Mouse (Mus musculus) heart, postnatal 0 days (tissue): Measurements from ENCODE around the gene Zfp442. TPM values are rescaled to one million over a fixed set of nuclear protein-coding genes. Genes with fewer than 3 reads are reported as not detected.
A peak's percentile ranks its signal among the peaks of the same experiment; 100 is the strongest.
"Not testable (repeated sequence)": the region's sequence is repeated elsewhere in the genome, so short reads cannot be mapped to it uniquely, and the experiment has no call there.

Experiments
- ATAC-seq: fragments of 200-750 bp; cut with Nextera tagmentation; 2 replicates; pipeline ENCODE4 v1.8.0; 2017; ENCODE audit warnings: low read depth, moderate number of reproducible peaks, moderate library complexity; ENCODE audit not compliant: insufficient read depth
- DNase-seq: peaks from one replicate; pipeline ENCODE4 v3.0.0-alpha.2; 2016; ENCODE audit warnings: low spot score
- H3K27ac ChIP-seq: fragments of 300-500 bp; sonication (generic); 2 replicates; pipeline ENCODE4 v1.5.1; 2014; ENCODE audit warnings: low read depth, mild to moderate bottlenecking
- H3K27me3 ChIP-seq: fragments of 300-500 bp; sonication (generic); 2 replicates; pipeline ENCODE4 v1.6.1; 2014; ENCODE audit warnings: low read length, mixed read lengths; ENCODE audit not compliant: control insufficient read depth, insufficient read depth
- H3K36me3 ChIP-seq: fragments of 300-500 bp; sonication (generic); replicated peaks from 2 replicates; pipeline ENCODE4 v1.6.1; 2014; ENCODE audit warnings: low read length, mixed read lengths; ENCODE audit not compliant: control insufficient read depth, insufficient read depth
- H3K4me1 ChIP-seq: fragments of 300-500 bp; sonication (generic); 2 replicates; pipeline ENCODE4 v1.6.1; 2014; ENCODE audit warnings: antibody characterized with exemption; ENCODE audit not compliant: control insufficient read depth, insufficient read depth
- H3K4me2 ChIP-seq: fragments of 300-500 bp; sonication (generic); 2 replicates; pipeline ENCODE4 v1.6.1; 2014; ENCODE audit warnings: low read depth, mild to moderate bottlenecking, low read length, moderate library complexity
- H3K4me3 ChIP-seq: fragments of 300-500 bp; sonication (generic); 2 replicates; pipeline ENCODE4 v1.5.1; 2014; ENCODE audit warnings: low read depth, low read length
- H3K9ac ChIP-seq: fragments of 300-500 bp; sonication (generic); replicated peaks from 2 replicates; pipeline ENCODE4 v1.6.1; 2014; ENCODE audit warnings: low read depth, low read length, mixed read lengths
- H3K9me3 ChIP-seq: fragments of 300-500 bp; sonication (generic); replicated peaks from 2 replicates; pipeline ENCODE4 v1.6.1; 2016; ENCODE audit warnings: low read length; ENCODE audit not compliant: control insufficient read depth
- CTCF ChIP-seq: IDR thresholded peaks from 2 replicates; pipeline ENCODE4 v1.5.1; 2016; ENCODE audit warnings: antibody characterized with exemption, control low read depth, low read depth
- EP300 ChIP-seq: IDR thresholded peaks from 2 replicates; pipeline ENCODE4 v1.6.1; 2016; ENCODE audit warnings: antibody characterized with exemption, low read depth
- WGBS: fragments of 180-500 bp; shearing (Covaris S2); extraction: QIAGEN DNeasy Blood & Tissue Kit; methylation state at CpG from one replicate; pipeline ENCODE4 v1.1.7; 2014; 5-methylcytosine and 5-hydroxymethylcytosine counted together
- polyA plus RNA-seq: library from polyadenylated mRNA; unstranded; fragments of >200 nt; fragmentation: Nextera tagmentation; extraction: Ambion mirVana; gene quantifications from 2 replicates; pipeline ENCODE4 v1.2.1, GENCODE M21; 2015
- total RNA-seq: library from RNA; depleted of rRNA; stranded (reverse); fragments of >200 nt; gene quantifications from 2 replicates; pipeline ENCODE4 v1.2.3, GENCODE M21; 2014; ENCODE audit warnings: low replicate concordance; rRNA removed

Zfp442 gene
- total and polyA plus RNA-seq, 2 experiments from 2014 or later = 0.95 to 3.0 TPM

GRCm38 (mm10) chr2:150390198-150390597, 61.1 kb downstream of the Zfp442 start:
- Histone ChIP-seq H3K4me3 (no peak overlapping the region), H3K36me3 (no peaks in the 10 kb centered on the region), H3K9ac (no peak overlapping the region), H3K9me3 (no peaks in the 10 kb centered on the region), H3K4me1 (no peaks in the 10 kb centered on the region), H3K27ac (no peak overlapping the region), H3K27me3 (no peaks in the 10 kb centered on the region), H3K4me2 (no peak overlapping the region)
- TF ChIP-seq CTCF = no peak
- no peak for TF ChIP-seq EP300
- DNase-seq (no peak), ATAC-seq (no peak)
- WGBS = 76% methylated on average over 1 of the region's 1 CpGs

GRCm38 (mm10) chr2:150385553-150386106, 65.7 kb downstream of the Zfp442 start:
- not testable (repeated sequence) for H3K36me3 ChIP-seq, H3K4me3 ChIP-seq, H3K4me1 ChIP-seq, H3K27me3 ChIP-seq, DNase-seq, H3K27ac ChIP-seq, H3K9ac ChIP-seq, H3K4me2 ChIP-seq, H3K9me3 ChIP-seq, ATAC-seq
- WGBS = 88% methylated on average over 17 of the region's 19 CpGs

GRCm38 (mm10) chr2:150362878-150363229, 88.4 kb downstream of the Zfp442 start:
- WGBS = 7% methylated on average over 4 of the region's 4 CpGs

GRCm38 (mm10) chr2:150362113-150362877, 89.0 kb downstream of the Zfp442 start, which contains the start of gene 3300002I08Rik:
TSS of gene 3300002I08Rik (minus strand) at chr2:150362765.
- peak; percentile 95 for ATAC-seq
- Histone ChIP-seq H3K4me3 (peak within 1 kb of the TSS; percentile 60), H3K9ac (peak within 1 kb of the TSS; percentile 53), H3K27ac (peak within 1 kb of the TSS; percentile 61), H3K4me2 (peak within 1 kb of the TSS; percentile 51)
- WGBS = 2% methylated on average over 15 of the region's 17 CpGs
- H3K27me3 ChIP-seq, H3K9me3 ChIP-seq, H3K36me3 ChIP-seq, H3K4me1 ChIP-seq: not testable (repeated sequence)
- peak; percentile 85 for DNase-seq

More at GRCm38 (mm10) chr2:150362878-150363229, 88.4 kb downstream of the Zfp442 start:
- peak overlapping the region; percentile 51 for H3K4me2 ChIP-seq
- H3K9me3 ChIP-seq = no peaks in the 10 kb centered on the region
- H3K36me3 ChIP-seq = no peaks in the 10 kb centered on the region
- DNase-seq = no peak
- H3K27me3 ChIP-seq = no peaks in the 10 kb centered on the region
- peak overlapping the region; percentile 61 for H3K27ac ChIP-seq
- no peaks in the 10 kb centered on the region; the same call in 1 of the 2 replicates for H3K4me1 ChIP-seq
- H3K4me3 ChIP-seq = peak overlapping the region; percentile 60
- TF ChIP-seq EP300 = no peak
- no peak for TF ChIP-seq CTCF
- ATAC-seq = no peak; the same call in 1 of the 2 replicates
- H3K9ac ChIP-seq = peak overlapping the region; percentile 53

Other genes starting within 250 kb of the Zfp442 start
- 0.04 and 1.4 TPM in 2 replicates for gene Zfp937, start 233.4 kb downstream of the Zfp442 start, total RNA-seq
- 1.9 and 2.6 TPM in 2 replicates for gene Zfp937, start 233.4 kb downstream of the Zfp442 start, polyA plus RNA-seq
- not detected in 2 replicates for gene Gm21994, start 195.9 kb downstream of the Zfp442 start, total RNA-seq
- 1.4 and 1.5 TPM in 2 replicates for gene Gm21994, start 195.9 kb downstream of the Zfp442 start, polyA plus RNA-seq
- not detected in 2 replicates for gene Gm14124, start 194.0 kb downstream of the Zfp442 start, total RNA-seq
- gene Gm14124, start 194.0 kb downstream of the Zfp442 start, polyA plus RNA-seq = not detected in 2 replicates
- gene Gm10130, start 127.8 kb downstream of the Zfp442 start, total RNA-seq = not detected in 2 replicates
- 0.67 and 1.2 TPM in 2 replicates for gene Gm10130, start 127.8 kb downstream of the Zfp442 start, polyA plus RNA-seq
- 10.7 TPM in 1 of 2 replicates, not detected in the other for gene 3300002I08Rik, start 88.7 kb downstream of the Zfp442 start, total RNA-seq
- 2.9 and 3.6 TPM in 2 replicates for gene 3300002I08Rik, start 88.7 kb downstream of the Zfp442 start, polyA plus RNA-seq
- not detected in 2 replicates for gene Zfp345, start 33.6 kb upstream of the Zfp442 start, total RNA-seq
- 0.04 TPM in 1 of 2 replicates, not detected in the other for gene Zfp345, start 33.6 kb upstream of the Zfp442 start, polyA plus RNA-seq
- not detected in 2 replicates for gene Cst7, start 118.9 kb upstream of the Zfp442 start, total RNA-seq
- 0.12 and 0.16 TPM in 2 replicates for gene Cst7, start 118.9 kb upstream of the Zfp442 start, polyA plus RNA-seq
- gene Apmap, start 157.1 kb upstream of the Zfp442 start, total RNA-seq = 8.5 and 14.4 TPM in 2 replicates
- 19.0 and 19.8 TPM in 2 replicates for gene Apmap, start 157.1 kb upstream of the Zfp442 start, polyA plus RNA-seq
- 43.0 and 59.2 TPM in 2 replicates for gene Acss1, start 217.0 kb upstream of the Zfp442 start, total RNA-seq
- gene Acss1, start 217.0 kb upstream of the Zfp442 start, polyA plus RNA-seq = 17.0 and 18.5 TPM in 2 replicates
- not detected in 2 replicates for gene Vsx1, start 237.9 kb upstream of the Zfp442 start, total RNA-seq
- not detected in 2 replicates for gene Vsx1, start 237.9 kb upstream of the Zfp442 start, polyA plus RNA-seq